Mouse (Mus musculus): Measurements from ENCODE around the gene Wwox. TPM values are rescaled to one million over a fixed set of nuclear protein-coding genes. Genes with fewer than 3 reads are reported as not detected.

The Wwox gene
- polyA plus RNA-seq, 1 experiment from 2014 or later = 10.4 TPM

DNA sequence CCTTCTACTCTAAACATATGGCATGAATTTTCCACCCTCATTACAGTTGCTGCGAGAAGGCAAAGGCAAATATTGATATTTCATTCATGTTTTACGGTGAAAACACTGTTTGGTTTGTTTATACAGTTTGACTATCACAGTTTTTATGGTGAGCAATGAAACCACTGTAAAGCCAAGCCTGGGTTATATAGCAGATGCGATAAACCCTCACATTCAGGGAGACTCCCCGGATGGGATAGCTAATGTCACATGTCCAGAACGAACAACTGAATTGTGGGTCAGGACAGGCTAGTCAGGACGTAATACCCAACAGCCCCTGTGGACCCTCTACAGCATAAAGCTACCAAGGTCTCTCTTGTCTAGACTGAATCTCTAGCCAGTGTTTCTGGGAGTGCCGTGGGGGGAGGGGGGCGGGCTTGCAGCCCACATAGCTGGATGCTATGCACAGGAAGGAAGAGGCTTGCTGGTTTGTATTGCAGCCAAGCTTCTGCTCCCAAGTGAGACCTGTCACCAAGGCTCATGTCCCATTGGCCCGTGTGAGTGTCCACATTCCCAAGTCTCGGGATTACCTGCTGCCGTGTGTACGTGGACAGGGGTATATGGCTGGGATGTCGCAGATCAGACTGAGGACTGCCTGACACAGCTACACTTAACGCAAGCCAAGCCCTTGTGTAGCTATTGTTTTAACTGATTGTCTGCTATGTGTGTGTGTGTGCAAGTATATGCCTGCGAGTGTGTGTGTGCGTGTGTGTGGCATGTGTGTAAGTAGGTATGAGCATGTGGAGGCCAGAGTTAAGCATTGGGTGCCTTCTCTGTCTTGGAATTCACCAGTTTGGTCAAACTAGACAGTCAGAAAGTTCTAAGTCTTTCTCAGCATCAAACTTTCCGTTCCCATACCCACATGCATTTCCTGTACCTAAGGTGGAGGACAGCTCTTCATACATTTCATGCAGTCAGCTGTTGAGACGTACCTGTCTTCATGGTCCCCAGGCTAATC, 66.2 kb downstream of the Wwox start:
- Histone ChIP-seq H3K9me3 (replicated peaks) (no peaks in the 10 kb centered on the region), H3K27me3 (replicated peaks) (0 out of 2 replicates have a peak, but pooled peaks cover 3% of the 10 kb centered on the region), H3K4me1 (replicated peaks) (peaks cover 21% of the 10 kb centered on the region), H3K4me3 (no peak overlapping the region), H3K4me2 (peak overlapping the region; percentile 54; the same call in 1 of the 2 replicates), H3K9ac (no peak overlapping the region), H3K36me3 (no peaks in the 10 kb centered on the region), H3K27ac (ENCODE audit: poor library complexity, severe bottlenecking) (no peak overlapping the region)
- peak; percentile 39; the same call in 1 of the 2 replicates for ATAC-seq (ENCODE audit: insufficient number of reproducible peaks, low FRiP score)
- 72% methylated on average over 18 of the region's 18 CpGs for WGBS

DNA sequence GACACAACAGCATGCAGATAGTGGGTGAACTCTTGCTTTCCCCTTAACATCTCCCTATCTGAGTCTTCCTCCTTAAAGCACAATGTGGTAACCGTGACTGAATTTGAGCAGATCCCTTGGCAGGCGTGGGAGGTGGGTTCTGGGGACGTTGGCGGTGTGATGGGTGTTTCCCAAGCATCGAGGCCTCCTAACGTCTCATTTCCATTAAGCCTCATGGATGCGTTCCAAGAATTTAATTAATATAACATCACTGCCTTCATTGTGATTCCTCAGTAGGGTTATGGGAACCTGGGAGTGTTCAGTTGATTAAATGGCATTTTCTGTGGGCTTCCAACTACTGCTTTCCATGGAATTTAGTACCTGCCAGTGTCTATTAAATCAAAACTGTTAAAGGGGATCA, 67.9 kb downstream of the Wwox start:
- H3K4me3 ChIP-seq = no peak overlapping the region
- H3K4me2 ChIP-seq = no peak overlapping the region
- 84% methylated on average over 7 of the region's 7 CpGs for WGBS
- ATAC-seq (ENCODE audit: insufficient number of reproducible peaks, low FRiP score) = no peak
- no peaks in the 10 kb centered on the region for H3K9me3 ChIP-seq (replicated peaks)
- H3K27ac ChIP-seq (ENCODE audit: poor library complexity, severe bottlenecking) = no peak overlapping the region
- H3K9ac ChIP-seq = no peak overlapping the region
- H3K27me3 ChIP-seq (replicated peaks) = 0 out of 2 replicates have a peak, but pooled peaks cover 3% of the 10 kb centered on the region
- no peaks in the 10 kb centered on the region for H3K36me3 ChIP-seq
- H3K4me1 ChIP-seq (replicated peaks) = peaks cover 21% of the 10 kb centered on the region

- Histone ChIP-seq H3K36me3 (no peaks in the 10 kb centered on the region), H3K4me2 (no peak overlapping the region), H3K4me1 (replicated peaks) (peaks cover 9% of the 10 kb centered on the region), H3K27ac (ENCODE audit: poor library complexity, severe bottlenecking) (no peak overlapping the region), H3K9ac (no peak overlapping the region), H3K4me3 (no peak overlapping the region), H3K9me3 (replicated peaks) (no peaks in the 10 kb centered on the region), H3K27me3 (replicated peaks) (0 out of 2 replicates have a peak, but pooled peaks cover 3% of the 10 kb centered on the region)
- 71% methylated on average over 1 of the region's 1 CpGs for WGBS
- ATAC-seq (ENCODE audit: insufficient number of reproducible peaks, low FRiP score) = no peak
Measured at GRCm38 (mm10) chr8:114510226-114510625, 70.8 kb downstream of the Wwox start.

- H3K9ac ChIP-seq = no peak overlapping the region
- no peak overlapping the region for H3K4me3 ChIP-seq
- ATAC-seq (ENCODE audit: insufficient number of reproducible peaks, low FRiP score) = no peak
- no peak overlapping the region for H3K4me2 ChIP-seq
- 0 out of 2 replicates have a peak, but pooled peaks cover 3% of the 10 kb centered on the region for H3K27me3 ChIP-seq (replicated peaks)
- 82% methylated on average over 26 of the region's 26 CpGs for WGBS
- no peaks in the 10 kb centered on the region for H3K4me1 ChIP-seq (replicated peaks)
- H3K36me3 ChIP-seq = no peaks in the 10 kb centered on the region
- no peak overlapping the region for H3K27ac ChIP-seq (ENCODE audit: poor library complexity, severe bottlenecking)
- no peaks in the 10 kb centered on the region for H3K9me3 ChIP-seq (replicated peaks)
Measured at GRCm38 (mm10) chr8:114512075-114512935, 72.8 kb downstream of the Wwox start.

DNA sequence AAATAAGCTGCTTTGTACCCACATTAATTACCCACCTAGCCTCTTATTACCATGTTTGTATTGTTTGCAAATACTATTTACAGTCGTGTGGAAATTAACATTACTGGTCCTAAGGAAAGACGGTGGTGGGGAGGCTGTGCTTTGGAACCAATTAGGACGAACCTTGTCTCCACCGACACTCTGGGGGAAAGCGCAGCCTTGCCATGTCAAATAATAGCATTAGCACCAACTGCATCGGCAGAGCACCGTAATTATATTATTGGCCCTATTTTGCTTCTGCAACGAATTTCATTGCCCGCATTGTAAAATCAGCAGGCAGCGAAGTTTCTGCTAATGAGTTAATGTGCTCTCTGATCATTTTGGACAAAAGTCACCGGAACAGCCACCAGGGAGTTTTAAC, 75.2 kb downstream of the Wwox start:
- WGBS = 85% methylated on average over 11 of the region's 11 CpGs
- H3K4me3 ChIP-seq = no peak overlapping the region
- no peak for ATAC-seq (ENCODE audit: insufficient number of reproducible peaks, low FRiP score)
- no peaks in the 10 kb centered on the region for H3K9me3 ChIP-seq (replicated peaks)
- no peaks in the 10 kb centered on the region for H3K4me1 ChIP-seq (replicated peaks)
- no peaks in the 10 kb centered on the region for H3K36me3 ChIP-seq
- H3K27ac ChIP-seq (ENCODE audit: poor library complexity, severe bottlenecking) = no peak overlapping the region
- H3K27me3 ChIP-seq (replicated peaks) = no peaks in the 10 kb centered on the region
- no peak overlapping the region for H3K9ac ChIP-seq
- no peak overlapping the region for H3K4me2 ChIP-seq

DNA sequence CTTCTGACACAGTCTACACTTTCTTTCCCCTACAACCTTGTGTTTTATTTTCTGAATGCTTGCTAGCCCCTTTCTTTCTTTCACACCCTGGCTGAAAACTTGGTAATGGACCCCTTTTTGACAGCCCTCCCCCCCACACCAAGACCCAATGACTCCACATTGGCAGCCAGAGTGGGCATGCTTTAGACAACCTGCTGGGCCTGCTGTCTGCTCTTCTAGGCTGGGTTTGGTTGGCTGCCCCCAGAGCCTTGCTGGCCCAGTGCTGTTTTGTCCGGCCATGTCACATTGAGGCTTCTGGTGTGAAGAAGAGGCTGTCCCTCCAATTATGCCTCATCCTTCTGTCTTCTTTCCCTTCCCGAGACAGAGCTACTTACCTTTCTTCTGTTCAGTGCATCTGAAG, 83.6 kb downstream of the Wwox start:
- no peaks in the 10 kb centered on the region for H3K4me1 ChIP-seq (replicated peaks)
- ATAC-seq (ENCODE audit: insufficient number of reproducible peaks, low FRiP score) = no peak
- H3K27ac ChIP-seq (ENCODE audit: poor library complexity, severe bottlenecking) = no peak overlapping the region
- H3K9ac ChIP-seq = no peak overlapping the region
- WGBS = 82% methylated on average over 2 of the region's 2 CpGs
- H3K4me2 ChIP-seq = no peak overlapping the region
- no peaks in the 10 kb centered on the region for H3K36me3 ChIP-seq
- H3K9me3 ChIP-seq (replicated peaks) = no peaks in the 10 kb centered on the region
- H3K27me3 ChIP-seq (replicated peaks) = peaks cover 11% of the 10 kb centered on the region; the same call in 1 of the 2 replicates
- H3K4me3 ChIP-seq = no peak overlapping the region

DNA sequence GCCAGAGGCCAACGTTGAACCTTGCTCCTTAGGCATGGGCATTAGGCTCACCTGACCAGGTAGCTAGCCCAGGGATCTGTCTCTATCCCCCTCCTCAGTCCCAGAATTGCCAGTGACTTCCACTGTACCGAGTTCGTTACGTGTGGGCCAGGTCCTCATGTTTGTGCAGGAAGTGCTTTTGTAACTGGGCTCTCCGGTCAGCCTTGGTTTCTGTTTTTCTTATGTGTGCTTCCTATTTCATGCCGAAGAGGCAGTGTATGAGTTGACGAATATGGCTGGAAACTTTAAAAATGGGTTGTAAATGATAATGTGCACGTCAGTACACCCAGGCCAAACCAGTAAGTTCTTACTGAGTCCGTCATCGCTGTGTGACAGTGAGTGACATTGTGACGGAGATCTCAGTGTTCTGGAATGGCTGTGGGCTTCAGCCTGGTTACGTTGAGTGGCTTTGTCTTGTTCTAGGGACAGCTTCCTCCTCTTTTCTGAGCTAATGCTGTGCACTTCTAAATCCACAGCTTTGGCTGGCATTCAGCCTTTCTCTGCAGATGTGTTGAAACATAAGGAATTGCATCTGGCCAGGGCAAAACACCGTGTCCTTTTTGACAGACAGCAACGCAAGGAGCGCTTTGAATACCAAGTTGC, 87.3 kb downstream of the Wwox start:
- H3K27ac ChIP-seq (ENCODE audit: poor library complexity, severe bottlenecking) = no peak overlapping the region
- ATAC-seq (ENCODE audit: insufficient number of reproducible peaks, low FRiP score) = no peak
- peaks cover 4% of the 10 kb centered on the region; the same call in 1 of the 2 replicates for H3K4me1 ChIP-seq (replicated peaks)
- peaks cover 31% of the 10 kb centered on the region for H3K27me3 ChIP-seq (replicated peaks)
- no peak overlapping the region for H3K9ac ChIP-seq
- H3K4me2 ChIP-seq = no peak overlapping the region
- no peaks in the 10 kb centered on the region for H3K36me3 ChIP-seq
- WGBS = 78% methylated on average over 15 of the region's 15 CpGs
- H3K9me3 ChIP-seq (replicated peaks) = no peaks in the 10 kb centered on the region
- H3K4me3 ChIP-seq = no peak overlapping the region

- Histone ChIP-seq H3K9me3 (replicated peaks) (no peaks in the 10 kb centered on the region), H3K27me3 (replicated peaks) (peaks cover 35% of the 10 kb centered on the region), H3K9ac (no peak overlapping the region), H3K27ac (ENCODE audit: poor library complexity, severe bottlenecking) (no peak overlapping the region), H3K4me2 (no peak overlapping the region), H3K4me3 (no peak overlapping the region), H3K36me3 (no peaks in the 10 kb centered on the region), H3K4me1 (replicated peaks) (peaks cover 9% of the 10 kb centered on the region; the same call in 1 of the 2 replicates)
- no peak for ATAC-seq (ENCODE audit: insufficient number of reproducible peaks, low FRiP score)
- 78% methylated on average over 12 of the region's 12 CpGs for WGBS
Measured at GRCm38 (mm10) chr8:114527648-114528221, 88.3 kb downstream of the Wwox start.

GRCm38 (mm10) chr8:114529581-114529980, 90.1 kb downstream of the Wwox start:
- Histone ChIP-seq H3K9me3 (replicated peaks) (no peaks in the 10 kb centered on the region), H3K4me1 (replicated peaks) (peaks cover 13% of the 10 kb centered on the region; the same call in 1 of the 2 replicates), H3K27me3 (replicated peaks) (peaks cover 40% of the 10 kb centered on the region), H3K27ac (ENCODE audit: poor library complexity, severe bottlenecking) (no peak overlapping the region), H3K9ac (no peak overlapping the region), H3K4me3 (no peak overlapping the region), H3K4me2 (no peak overlapping the region), H3K36me3 (no peaks in the 10 kb centered on the region)
- 72% methylated on average over 10 of the region's 10 CpGs for WGBS
- ATAC-seq (ENCODE audit: insufficient number of reproducible peaks, low FRiP score) = no peak

DNA sequence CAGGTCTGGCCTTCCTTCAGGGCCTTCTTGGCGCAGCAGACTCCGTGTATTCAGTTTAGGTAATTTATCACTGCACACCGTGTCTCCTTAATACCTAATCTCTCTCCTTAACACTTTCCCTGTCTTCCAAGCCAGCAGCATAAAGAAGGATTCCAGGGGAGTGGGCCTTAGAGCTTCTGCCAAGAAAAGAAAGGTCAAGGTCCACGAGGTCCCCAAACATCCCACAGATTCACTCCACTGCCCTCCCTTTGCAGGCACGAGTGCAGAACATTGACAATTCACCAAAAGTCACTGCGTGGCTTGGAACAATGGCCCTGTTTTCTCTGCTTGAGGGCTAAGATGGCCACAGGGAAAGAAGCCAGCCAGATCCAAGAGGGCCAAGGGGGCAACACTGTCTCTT, 96.7 kb downstream of the Wwox start:
- Histone ChIP-seq H3K4me1 (replicated peaks) (peaks cover 9% of the 10 kb centered on the region; the same call in 1 of the 2 replicates), H3K4me3 (no peak overlapping the region), H3K9me3 (replicated peaks) (no peaks in the 10 kb centered on the region), H3K27ac (ENCODE audit: poor library complexity, severe bottlenecking) (no peak overlapping the region), H3K9ac (no peak overlapping the region), H3K36me3 (no peaks in the 10 kb centered on the region), H3K4me2 (no peak overlapping the region), H3K27me3 (replicated peaks) (peaks cover 60% of the 10 kb centered on the region)
- 67% methylated on average over 6 of the region's 6 CpGs for WGBS
- no peak for ATAC-seq (ENCODE audit: insufficient number of reproducible peaks, low FRiP score)
